Mouse (Mus musculus) testis, adult 2 months (tissue): ENCODE measurements around the gene Papss1. TPM values are rescaled to one million over a fixed set of nuclear protein-coding genes. Genes with fewer than 3 reads are reported as not detected.

Experiments used
- H3K27ac ChIP-seq: fragments of 200-500 bp; 2 replicates; pipeline ENCODE4 v1.5.1; 2012; ENCODE audit warnings: low read depth, low read length; ENCODE audit not compliant: control insufficient read depth, insufficient read depth
- H3K27me3 ChIP-seq: fragments of 200-500 bp; 2 replicates; pipeline ENCODE4 v1.6.1; 2012; ENCODE audit warnings: mild to moderate bottlenecking, low read length, moderate library complexity; ENCODE audit not compliant: control insufficient read depth, insufficient read depth
- H3K36me3 ChIP-seq: fragments of 200-500 bp; 2 replicates; pipeline ENCODE4 v1.6.1; 2012; ENCODE audit warnings: mild to moderate bottlenecking, low read length; ENCODE audit not compliant: control insufficient read depth, insufficient read depth
- H3K4me1 ChIP-seq: fragments of 200-500 bp; 2 replicates; pipeline ENCODE4 v1.6.1; 2012; ENCODE audit warnings: low read length; ENCODE audit not compliant: control insufficient read depth, insufficient read depth
- H3K4me3 ChIP-seq: fragments of 200-500 bp; 2 replicates; pipeline ENCODE4 v1.5.1; 2012; ENCODE audit warnings: low read depth, mild to moderate bottlenecking, low read length, moderate library complexity, mixed read lengths; ENCODE audit not compliant: control insufficient read depth
- CTCF ChIP-seq: fragments of 200-500 bp; IDR thresholded peaks from 2 replicates; pipeline ENCODE4 v1.5.1; 2012; ENCODE audit warnings: low read depth, mild to moderate bottlenecking, inconsistent platforms, low read length, moderate library complexity; ENCODE audit not compliant: control insufficient read depth, insufficient read depth, insufficient replicate concordance
- POLR2A ChIP-seq: fragments of 200-500 bp; IDR thresholded peaks from 2 replicates; pipeline ENCODE4 v1.6.1; 2012; ENCODE audit warnings: low read depth, mild to moderate bottlenecking, inconsistent platforms, low read length, moderate library complexity; ENCODE audit not compliant: control insufficient read depth
- polyA plus RNA-seq: library from polyadenylated mRNA; depleted of rRNA; stranded (reverse); fragments of >200 nt; gene quantifications from 2 replicates; pipeline ENCODE4 v1.2.3, GENCODE M21; 2012; rRNA removed

The Papss1 gene
- 5.7 and 8.5 TPM in 2 replicates for polyA plus RNA-seq

DNA sequence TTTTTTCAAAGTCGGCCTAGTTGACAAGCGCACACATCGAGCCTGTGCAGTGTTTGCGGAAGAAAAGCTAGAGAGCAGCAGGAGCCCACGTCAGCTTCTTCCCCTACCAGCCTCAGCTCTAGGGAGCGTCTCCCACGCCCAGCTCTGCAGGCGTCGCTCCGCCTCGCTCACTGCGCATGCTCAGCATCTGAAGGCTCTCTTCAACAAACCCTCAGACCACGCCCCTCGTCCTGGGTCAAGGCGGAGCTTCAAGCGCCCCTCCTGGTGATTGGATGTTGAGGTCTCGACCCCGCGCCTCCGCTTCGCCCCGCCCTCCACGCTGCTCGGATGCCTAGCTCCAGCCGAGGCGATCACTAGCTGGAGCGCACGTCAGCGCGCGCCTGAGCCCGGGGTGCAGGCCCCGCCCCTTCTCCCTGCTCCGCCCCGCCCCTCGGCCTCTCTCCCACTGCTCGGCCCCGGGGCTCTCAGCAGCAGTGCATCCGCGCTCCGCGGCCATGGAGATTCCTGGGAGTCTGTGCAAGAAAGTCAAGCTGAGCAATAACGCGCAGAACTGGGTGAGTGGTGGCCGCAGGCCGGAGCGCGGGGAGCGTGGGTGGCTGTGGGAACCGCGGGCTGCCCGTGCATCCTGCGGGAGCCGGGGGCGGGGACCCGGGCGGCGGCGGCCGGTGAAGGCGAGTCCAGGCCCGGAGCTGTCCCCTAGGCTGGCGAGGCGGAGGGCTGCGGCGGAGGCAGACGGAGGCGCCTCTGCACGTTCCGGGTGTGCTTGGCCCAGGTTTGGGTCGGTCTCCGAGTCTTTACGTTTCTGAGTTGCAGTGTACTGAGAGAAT lies at the start of gene Papss1:
Gene Papss1, plus strand, starts transcription at position 339 of the 827 bp plus-strand sequence.
- Histone ChIP-seq H3K4me1 (peaks cover 4% of the 10 kb centered on the region), H3K27ac (peak within 1 kb of the TSS; percentile 65), H3K4me3 (peak within 1 kb of the TSS; percentile 89), H3K36me3 (no peaks in the 10 kb centered on the region), H3K27me3 (no peaks in the 10 kb centered on the region)
- TF ChIP-seq CTCF (no peak), POLR2A (peak; percentile 77)

DNA sequence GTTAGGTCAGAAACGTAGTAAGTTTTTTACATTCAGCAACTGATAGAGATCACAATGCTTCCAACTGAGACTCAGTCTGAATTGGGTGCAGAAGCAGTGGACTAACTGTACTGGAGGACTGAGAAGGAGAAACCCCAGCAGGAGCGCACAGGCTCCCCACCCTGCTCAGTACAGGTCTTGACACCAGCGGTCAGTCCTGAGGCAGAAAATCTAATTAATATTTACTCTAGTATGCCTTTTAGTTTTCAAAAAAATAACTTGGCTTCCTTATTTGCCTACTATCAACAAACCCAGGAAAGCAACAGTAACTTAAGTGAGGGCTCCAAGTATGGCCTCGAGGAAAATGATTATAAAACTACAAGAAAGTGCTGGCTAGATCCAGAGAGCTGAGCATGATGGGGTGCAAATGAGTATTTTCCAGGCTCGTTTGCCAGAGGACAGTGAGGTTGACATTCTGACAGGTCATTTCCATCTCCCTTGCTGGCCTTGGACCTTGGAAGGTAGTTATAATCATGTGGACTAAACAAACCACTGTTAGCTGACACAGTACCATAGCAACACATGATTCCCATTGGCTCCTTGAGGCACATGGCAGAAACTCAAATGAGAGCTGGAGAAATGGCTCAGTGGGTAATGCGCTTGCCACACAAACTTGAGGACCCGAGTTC lies 48.1 kb upstream of the Papss1 start:
- Histone ChIP-seq H3K36me3 (no peaks in the 10 kb centered on the region), H3K27ac (no peak overlapping the region), H3K4me1 (no peaks in the 10 kb centered on the region)

DNA sequence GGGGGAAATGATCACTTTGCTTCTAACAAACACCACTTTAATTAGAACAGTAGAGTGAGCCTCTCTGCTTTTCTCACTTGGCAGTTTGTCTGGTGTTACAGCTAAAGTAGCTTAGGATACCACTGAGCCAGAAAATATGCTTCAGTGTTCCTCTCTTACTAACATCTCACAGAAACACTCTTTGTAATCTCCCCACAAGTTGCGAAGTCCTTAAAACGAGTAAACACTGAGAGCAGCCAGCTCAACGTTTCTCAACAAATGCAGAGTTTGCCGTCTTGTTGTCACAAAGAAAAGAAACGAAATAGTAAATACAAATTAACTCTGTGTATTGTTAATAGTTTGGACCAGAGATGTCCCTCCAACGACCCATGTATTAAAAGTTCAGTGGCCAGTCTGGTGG lies 46.8 kb upstream of the Papss1 start:
- H3K27ac ChIP-seq, result no peak overlapping the region
- H3K27me3 ChIP-seq, result no peaks in the 10 kb centered on the region
- no peak overlapping the region for H3K4me3 ChIP-seq
- TF ChIP-seq CTCF, result no peak
- no peak for TF ChIP-seq POLR2A
- H3K36me3 ChIP-seq, result no peaks in the 10 kb centered on the region
- no peaks in the 10 kb centered on the region for H3K4me1 ChIP-seq

More for the DNA sequence above, 48.1 kb upstream of the Papss1 start:
- Histone ChIP-seq H3K4me3 (no peak overlapping the region), H3K27me3 (no peaks in the 10 kb centered on the region)
- TF ChIP-seq CTCF, result no peak
- TF ChIP-seq POLR2A, result no peak

DNA sequence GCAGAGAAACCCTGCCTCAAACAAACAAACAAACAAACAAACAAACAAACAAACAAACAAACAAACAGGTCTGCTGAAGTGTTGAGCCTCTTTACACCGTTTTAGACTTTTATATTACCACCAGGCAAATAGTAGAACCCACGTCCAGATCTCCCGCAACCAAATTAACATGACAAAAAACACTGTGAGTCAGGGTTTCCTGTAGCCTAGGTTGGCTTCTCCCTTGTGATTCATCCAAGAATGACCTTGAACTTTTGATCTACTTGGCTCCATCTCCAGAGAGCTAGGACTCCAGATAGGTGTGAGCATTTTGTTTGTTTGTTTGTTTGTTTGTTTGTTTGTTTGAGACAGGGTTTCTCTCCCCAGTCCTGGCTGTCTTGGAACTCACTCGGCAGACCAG lies 43.4 kb upstream of the Papss1 start:
- no peaks in the 10 kb centered on the region for H3K27me3 ChIP-seq
- TF ChIP-seq POLR2A (no peak), CTCF (no peak)
- H3K4me1 ChIP-seq, result no peaks in the 10 kb centered on the region
- H3K4me3 ChIP-seq, result no peak overlapping the region
- no peaks in the 10 kb centered on the region for H3K36me3 ChIP-seq
- no peak overlapping the region for H3K27ac ChIP-seq

GRCm38 (mm10) chr3:131522243-131522642 lies 42.3 kb upstream of the Papss1 start:
- no peak overlapping the region for H3K27ac ChIP-seq
- no peaks in the 10 kb centered on the region for H3K4me1 ChIP-seq
- no peaks in the 10 kb centered on the region for H3K27me3 ChIP-seq
- H3K36me3 ChIP-seq, result no peaks in the 10 kb centered on the region
- H3K4me3 ChIP-seq, result no peak overlapping the region
- TF ChIP-seq POLR2A, result no peak
- TF ChIP-seq CTCF, result no peak

DNA sequence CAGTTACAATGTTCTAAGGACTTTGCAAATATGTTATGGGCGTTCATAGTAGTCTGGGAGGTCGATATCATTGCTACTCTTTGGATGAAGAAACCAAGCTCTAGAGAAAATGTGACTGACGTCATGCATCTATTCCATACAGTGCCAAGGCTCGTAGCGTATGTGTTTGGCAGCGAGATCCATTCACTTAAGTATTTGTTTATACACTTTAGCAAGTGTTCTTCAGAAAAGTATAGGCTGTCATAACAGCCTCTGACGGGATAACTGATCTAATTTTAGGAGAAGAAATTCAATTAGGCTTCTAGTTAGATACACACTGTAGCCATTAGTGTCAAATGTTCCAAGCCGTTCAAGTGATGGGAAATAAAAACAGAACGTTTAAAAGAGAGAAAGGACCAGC lies 40.8 kb upstream of the Papss1 start:
- TF ChIP-seq CTCF, result no peak
- TF ChIP-seq POLR2A, result no peak
- Histone ChIP-seq H3K4me3 (no peak overlapping the region), H3K27me3 (no peaks in the 10 kb centered on the region), H3K4me1 (no peaks in the 10 kb centered on the region), H3K27ac (no peak overlapping the region), H3K36me3 (no peaks in the 10 kb centered on the region)

GRCm38 (mm10) chr3:131524210-131524609 lies 40.4 kb upstream of the Papss1 start:
- Histone ChIP-seq H3K27ac (no peak overlapping the region), H3K36me3 (no peaks in the 10 kb centered on the region), H3K27me3 (no peaks in the 10 kb centered on the region), H3K4me1 (no peaks in the 10 kb centered on the region), H3K4me3 (no peak overlapping the region)
- TF ChIP-seq POLR2A, result no peak
